Mouse (Mus musculus) effector memory CD4-positive, alpha-beta T cell, adult 5 months (primary cell): ENCODE measurements around the gene Ntrk2. TPM values are rescaled to one million over a fixed set of nuclear protein-coding genes. Genes with fewer than 3 reads are reported as not detected.

Experiments used
- polyA plus RNA-seq: library from polyadenylated mRNA; unstranded; fragments of 100-300 nt; shearing (Covaris generic); gene quantifications from one replicate; pipeline ENCODE4 v1.2.1, GENCODE M21; 2017

The Ntrk2 gene
- not detected for polyA plus RNA-seq

GRCm38 (mm10) chr13:58806397-58806892, at the start of gene Ntrk2:
Gene Ntrk2, plus strand, starts transcription at chr13:58806569.

Other genes with a start within 250 kb of the Ntrk2 start
- 0.16 TPM for gene Slc28a3, start 195.7 kb upstream of the Ntrk2 start, polyA plus RNA-seq